Mouse (Mus musculus) cerebellum, adult 11-12 months (tissue): ENCODE results near the gene Zfp454.

Source experiments
- DNase-seq: peaks from one replicate; pipeline ENCODE4 v3.0.0; 2022

The Zfp454 gene

GRCm38 (mm10) chr11:50835727-50836126, 51.7 kb downstream of the Zfp454 start:
- DNase-seq = no peak

GRCm38 (mm10) chr11:50827010-50827953, 60.2 kb downstream of the Zfp454 start, which contains the start of gene Zfp354c:
Zfp354c (minus strand) TSS chr11:50827724.
- peak; percentile 84 for DNase-seq

- DNase-seq = no peak
These were observed 61.2 kb downstream of the Zfp454 start for GRCm38 (mm10) chr11:50826214-50826613.
